Mouse (Mus musculus): ENCODE results near the gene Susd3. TPM values are rescaled to one million over a fixed set of nuclear protein-coding genes. Genes with fewer than 3 reads are reported as not detected.

Gene Susd3
- 1.4 and 4.2 TPM in 2 replicates for total RNA-seq (2017)

GRCm38 (mm10) chr13:49248467-49248862 is at the start of gene Susd3:
Susd3 (minus strand) TSS chr13:49248706.
- ATAC-seq (replicated peaks; ENCODE audit: low read depth, poor library complexity, severe bottlenecking): no peak

- no peak for ATAC-seq (replicated peaks; ENCODE audit: low read depth, poor library complexity, severe bottlenecking)
These were observed 47.8 kb upstream of the Susd3 start for GRCm38 (mm10) chr13:49296270-49296669.

- ATAC-seq (replicated peaks; ENCODE audit: low read depth, poor library complexity, severe bottlenecking): no peak
These were observed 45.6 kb upstream of the Susd3 start for GRCm38 (mm10) chr13:49294108-49294507.

GRCm38 (mm10) chr13:49291949-49292348 is 43.4 kb upstream of the Susd3 start:
- ATAC-seq (replicated peaks; ENCODE audit: low read depth, poor library complexity, severe bottlenecking): peak; percentile 71

- ATAC-seq (replicated peaks; ENCODE audit: low read depth, poor library complexity, severe bottlenecking): no peak
These were observed 42.9 kb upstream of the Susd3 start for GRCm38 (mm10) chr13:49291398-49291797.

- ATAC-seq (replicated peaks; ENCODE audit: low read depth, poor library complexity, severe bottlenecking): no peak
These were observed 38.7 kb upstream of the Susd3 start for GRCm38 (mm10) chr13:49287224-49287623.

- ATAC-seq (replicated peaks; ENCODE audit: low read depth, poor library complexity, severe bottlenecking): no peak
These were observed 38.2 kb upstream of the Susd3 start for GRCm38 (mm10) chr13:49286750-49287149.

- no peak for ATAC-seq (replicated peaks; ENCODE audit: low read depth, poor library complexity, severe bottlenecking)
These were observed 35.2 kb upstream of the Susd3 start for GRCm38 (mm10) chr13:49283686-49284085.

GRCm38 (mm10) chr13:49282168-49282567 is 33.7 kb upstream of the Susd3 start:
- ATAC-seq (replicated peaks; ENCODE audit: low read depth, poor library complexity, severe bottlenecking): no peak

GRCm38 (mm10) chr13:49271831-49272765 is 23.6 kb upstream of the Susd3 start:
- peak; percentile 87 for ATAC-seq (replicated peaks; ENCODE audit: low read depth, poor library complexity, severe bottlenecking)

- no peak for ATAC-seq (replicated peaks; ENCODE audit: low read depth, poor library complexity, severe bottlenecking)
These were observed 22.0 kb upstream of the Susd3 start for GRCm38 (mm10) chr13:49270500-49270899.

GRCm38 (mm10) chr13:49267645-49268044 is 19.1 kb upstream of the Susd3 start:
- ATAC-seq (replicated peaks; ENCODE audit: low read depth, poor library complexity, severe bottlenecking): peak; percentile 40

GRCm38 (mm10) chr13:49260036-49260722 is 11.7 kb upstream of the Susd3 start:
- peak; percentile 49 for ATAC-seq (replicated peaks; ENCODE audit: low read depth, poor library complexity, severe bottlenecking)

- ATAC-seq (replicated peaks; ENCODE audit: low read depth, poor library complexity, severe bottlenecking): no peak
These were observed 9.4 kb upstream of the Susd3 start for GRCm38 (mm10) chr13:49257819-49258313.

GRCm38 (mm10) chr13:49252746-49253145 is 4.2 kb upstream of the Susd3 start:
- no peak; the same call in 1 of the 2 replicates for ATAC-seq (replicated peaks; ENCODE audit: low read depth, poor library complexity, severe bottlenecking)

- ATAC-seq (replicated peaks; ENCODE audit: low read depth, poor library complexity, severe bottlenecking): no peak
These were observed 3.6 kb upstream of the Susd3 start for GRCm38 (mm10) chr13:49252113-49252512.

GRCm38 (mm10) chr13:49250716-49251517 is 2.4 kb upstream of the Susd3 start:
- ATAC-seq (replicated peaks; ENCODE audit: low read depth, poor library complexity, severe bottlenecking): no peak

GRCm38 (mm10) chr13:49249634-49250033 is 1.1 kb upstream of the Susd3 start:
- no peak for ATAC-seq (replicated peaks; ENCODE audit: low read depth, poor library complexity, severe bottlenecking)

GRCm38 (mm10) chr13:49248923-49249322 is 417 bp upstream of the Susd3 start:
- ATAC-seq (replicated peaks; ENCODE audit: low read depth, poor library complexity, severe bottlenecking): no peak
